Mouse (Mus musculus) neutrophil, adult 83 days (primary cell): ENCODE results near the gene Rasd1. TPM values are rescaled to one million over a fixed set of nuclear protein-coding genes. Genes with fewer than 3 reads are reported as not detected.

Source experiments
- total RNA-seq, 2 experiments: library from RNA; stranded (reverse); gene quantifications; one replicate each; pipeline ENCODE4 v1.2.4; 2023

Gene Rasd1
- total RNA-seq: under 1 TPM; 0.42 to 0.75 TPM

GRCm38 (mm10) chr11:59964818-59965217, at the start of gene Rasd1:
Gene Rasd1, minus strand, starts transcription at chr11:59964944.

GRCm38 (mm10) chr11:59947752-59948400, 16.9 kb downstream of the Rasd1 start, which contains the start of gene Med9:
Gene Med9, plus strand, starts transcription at chr11:59948206.

Other genes with a start within 250 kb of the Rasd1 start
- gene Pld6, start 177.3 kb downstream of the Rasd1 start, total RNA-seq: not detected
- 10 to 100 TPM; 36.6 to 36.9 TPM for gene Flcn, start 154.9 kb downstream of the Rasd1 start, total RNA-seq
- 1 to 10 TPM; 6.1 to 6.8 TPM for gene Nt5m, start 125.5 kb downstream of the Rasd1 start, total RNA-seq
- 10 to 100 TPM; 42.3 to 56.3 TPM for gene Cops3, start 125.1 kb downstream of the Rasd1 start, total RNA-seq
- gene Med9, start 16.7 kb downstream of the Rasd1 start, total RNA-seq: 1 to 10 TPM; 7.2 to 8.2 TPM
- 1 to 10 TPM in 1 of 2 experiments, under 1 TPM in 1; 0.73 to 3.3 TPM for gene Pemt, start 81.5 kb upstream of the Rasd1 start, total RNA-seq
- 10 to 100 TPM; 24.3 to 24.8 TPM for gene Rai1, start 140.1 kb upstream of the Rasd1 start, total RNA-seq